Mouse (Mus musculus) c-Kit-positive CD71-positive TER-119-positive erythroid progenitor cells, embryonic 14.5 days (primary cell): ENCODE results near the gene Lmna.

Experiments used
- DNase-seq: peaks from one replicate; pipeline ENCODE4 v3.0.0-alpha.2; 2013; ENCODE audit warnings: low spot score

Lmna gene

GRCm38 (mm10) chr3:88521156-88521555, 11.4 kb upstream of the Lmna start:
- no peak for DNase-seq

GRCm38 (mm10) chr3:88520078-88520477, 10.3 kb upstream of the Lmna start:
- no peak for DNase-seq

GRCm38 (mm10) chr3:88518411-88518810, 8.7 kb upstream of the Lmna start:
- DNase-seq: no peak

GRCm38 (mm10) chr3:88516407-88516806, 6.7 kb upstream of the Lmna start:
- no peak for DNase-seq

- no peak for DNase-seq
Observed at GRCm38 (mm10) chr3:88515095-88515386, 5.3 kb upstream of the Lmna start.

GRCm38 (mm10) chr3:88514231-88515094, 4.7 kb upstream of the Lmna start:
- DNase-seq: no peak

GRCm38 (mm10) chr3:88513546-88514115, 3.9 kb upstream of the Lmna start:
- DNase-seq: no peak

GRCm38 (mm10) chr3:88512896-88513545, 3.3 kb upstream of the Lmna start:
- no peak for DNase-seq

- DNase-seq: no peak
Observed at GRCm38 (mm10) chr3:88512141-88512895, 2.6 kb upstream of the Lmna start.

GRCm38 (mm10) chr3:88511559-88511958, 1.8 kb upstream of the Lmna start:
- no peak for DNase-seq

GRCm38 (mm10) chr3:88510421-88511289, 899 bp upstream of the Lmna start:
- no peak for DNase-seq

- DNase-seq: no peak
Observed at GRCm38 (mm10) chr3:88509250-88509649, 506 bp downstream of the Lmna start.

- no peak for DNase-seq
Observed at GRCm38 (mm10) chr3:88505765-88506164, 4.0 kb downstream of the Lmna start.

GRCm38 (mm10) chr3:88505081-88505480, 4.7 kb downstream of the Lmna start:
- no peak for DNase-seq

- no peak for DNase-seq
Observed at GRCm38 (mm10) chr3:88503881-88504746, 5.6 kb downstream of the Lmna start.

GRCm38 (mm10) chr3:88503505-88503863, 6.3 kb downstream of the Lmna start:
- no peak for DNase-seq

- peak; percentile 90 for DNase-seq
Observed at GRCm38 (mm10) chr3:88502641-88503504, 6.9 kb downstream of the Lmna start.

- DNase-seq: peak; percentile 46
Observed at GRCm38 (mm10) chr3:88502031-88502571, 7.7 kb downstream of the Lmna start.

- peak; percentile 71 for DNase-seq
Observed at GRCm38 (mm10) chr3:88501366-88502030, 8.3 kb downstream of the Lmna start.
